Mouse (Mus musculus): Measurements from ENCODE around the gene Lmln. TPM values are rescaled to one million over a fixed set of nuclear protein-coding genes. Genes with fewer than 3 reads are reported as not detected.

The Lmln gene
- total and polyA plus RNA-seq, 3 experiments: 2.0 to 3.8 TPM; not detected in 1

DNA sequence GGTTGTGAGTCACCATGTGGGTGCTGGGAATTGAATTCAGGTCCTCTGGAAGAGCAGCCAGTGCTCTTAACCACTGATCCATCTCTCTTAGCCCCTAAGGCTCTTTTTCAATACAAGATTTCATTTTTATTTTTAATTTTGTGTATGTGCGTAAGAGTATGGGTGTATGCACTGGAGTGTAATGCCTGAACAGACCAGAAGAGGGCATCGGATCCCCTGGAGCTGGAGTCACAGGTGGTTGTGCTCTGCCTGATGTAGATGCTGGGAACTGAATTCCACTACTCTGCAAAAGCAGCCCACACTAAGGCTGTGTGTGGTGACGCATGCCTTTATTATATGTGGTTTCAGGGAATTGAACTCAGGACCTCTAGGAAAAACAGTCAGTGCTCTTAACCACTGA lies 83.9 kb downstream of the Lmln start:
- TF ChIP-seq GABPA (IDR thresholded peaks at IDR 0.05; ENCODE audit: low read depth, low read length) (no peak), CTCF (IDR thresholded peaks at IDR 0.05 in 2 of 3, conservative IDR thresholded peaks at IDR 0.05 in 1 of 3; ENCODE audit: control insufficient read depth in 1 of 3, insufficient read depth in 1 of 3, low read depth in 2 of 3, low read length in 3 of 3, poor library complexity in 1 of 3, severe bottlenecking in 1 of 3) (peak in 1 of 3 experiments; percentile 2; a peak in 1 of 6 replicates)
- Histone ChIP-seq H3K27ac (ENCODE audit: control insufficient read depth, low read depth, low read length) (no peak overlapping the region), H3K9ac (ENCODE audit: control insufficient read depth, low read depth, low read length, poor library complexity, severe bottlenecking) (no peak overlapping the region), H3K36me3 (ENCODE audit: control insufficient read depth in 1 of 2, insufficient read depth in 2 of 2, low read length in 2 of 2) (no peaks in the 10 kb centered on the region), H3K4me3 (ENCODE audit: control insufficient read depth in 1 of 2, insufficient read depth in 1 of 2, low read depth in 2 of 2, low read length in 2 of 2) (no peak overlapping the region), H3K27me3 (ENCODE audit: control insufficient read depth in 1 of 2, insufficient read depth in 2 of 2, low read length in 2 of 2) (no peaks in the 10 kb centered on the region; a peak in 2 of 4 replicates), H3K4me1 (ENCODE audit: control insufficient read depth in 1 of 2, insufficient read depth in 2 of 2, low read length in 2 of 2) (peaks cover 0 to under 1% of the 10 kb centered on the region in 2 experiments; a peak in 1 of 4 replicates), H3K79me2 (ENCODE audit: control insufficient read depth, insufficient read depth, low read length, poor library complexity) (no peaks in the 10 kb centered on the region), H3K9me3 (replicated peaks; ENCODE audit: insufficient read depth, low read length) (no peaks in the 10 kb centered on the region)
- DNase-seq (ENCODE audit: low read depth, low spot score): no peak

DNA sequence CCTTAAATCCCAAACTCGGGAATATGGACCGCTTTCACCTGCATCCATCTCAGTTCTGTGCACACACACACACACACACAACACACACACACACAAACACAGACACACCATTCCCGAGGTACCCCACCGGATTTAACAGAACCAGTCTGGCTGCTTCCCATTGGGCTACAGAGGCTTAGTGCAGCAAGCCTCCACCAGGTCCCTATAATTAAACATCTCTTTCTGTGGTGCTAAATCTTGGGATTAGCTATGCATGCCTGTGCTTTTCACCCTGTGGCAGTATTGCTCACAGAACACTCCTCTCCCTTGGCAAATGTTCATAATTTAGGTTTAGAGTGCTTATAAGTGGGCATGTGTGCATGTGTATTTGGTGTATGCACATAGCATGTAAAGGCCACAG lies 85.8 kb downstream of the Lmln start:
- H3K27me3 ChIP-seq (ENCODE audit: control insufficient read depth in 1 of 2, insufficient read depth in 2 of 2, low read length in 2 of 2): peaks cover 0 to 2% of the 10 kb centered on the region in 2 experiments; a peak in 2 of 4 replicates
- no peaks in the 10 kb centered on the region for H3K9me3 ChIP-seq (replicated peaks; ENCODE audit: insufficient read depth, low read length)
- H3K9ac ChIP-seq (ENCODE audit: control insufficient read depth, low read depth, low read length, poor library complexity, severe bottlenecking): no peak overlapping the region
- no peak for DNase-seq (ENCODE audit: low read depth, low spot score)
- H3K79me2 ChIP-seq (ENCODE audit: control insufficient read depth, insufficient read depth, low read length, poor library complexity): no peaks in the 10 kb centered on the region
- no peaks in the 10 kb centered on the region; a peak in 1 of 4 replicates for H3K36me3 ChIP-seq (ENCODE audit: control insufficient read depth in 1 of 2, insufficient read depth in 2 of 2, low read length in 2 of 2)
- H3K4me3 ChIP-seq (ENCODE audit: control insufficient read depth in 1 of 2, insufficient read depth in 1 of 2, low read depth in 2 of 2, low read length in 2 of 2): no peak overlapping the region
- TF ChIP-seq USF1 (IDR thresholded peaks at IDR 0.05; ENCODE audit: low read depth, low read length) (no peak), MYC (IDR thresholded peaks at IDR 0.05; ENCODE audit: low read depth, low read length) (no peak), RCOR1 (IDR thresholded peaks at IDR 0.05; ENCODE audit: low read depth, low read length) (no peak), ELF1 (IDR thresholded peaks at IDR 0.05; ENCODE audit: low read depth, low read length) (no peak), CTCF (IDR thresholded peaks at IDR 0.05 in 2 of 3, conservative IDR thresholded peaks at IDR 0.05 in 1 of 3; ENCODE audit: control insufficient read depth in 1 of 3, insufficient read depth in 1 of 3, low read depth in 2 of 3, low read length in 3 of 3, poor library complexity in 1 of 3, severe bottlenecking in 1 of 3) (no peak), KAT2A (conservative IDR thresholded peaks at IDR 0.05; ENCODE audit: low read depth, low read length) (no peak), GATA1 (IDR thresholded peaks at IDR 0.05; ENCODE audit: low read depth, low read length) (no peak), MEF2A (IDR thresholded peaks at IDR 0.05; ENCODE audit: extremely low read depth, insufficient replicate concordance, low read depth, low read length, poor library complexity, severe bottlenecking) (no peak), SMC3 (IDR thresholded peaks at IDR 0.05; ENCODE audit: low read depth, low read length) (no peak), NRF1 (IDR thresholded peaks at IDR 0.05; ENCODE audit: insufficient read depth, low read depth, low read length, poor library complexity, severe bottlenecking) (no peak), MAX (IDR thresholded peaks at IDR 0.05; ENCODE audit: low read length) (no peak), POLR2A (IDR thresholded peaks at IDR 0.05; ENCODE audit: control insufficient read depth in 1 of 2, insufficient read depth in 1 of 2, low read depth in 1 of 2, low read length in 2 of 2, poor library complexity in 1 of 2) (no peak), CHD1 (IDR thresholded peaks at IDR 0.05; ENCODE audit: low read depth, low read length) (no peak), SIN3A (IDR thresholded peaks at IDR 0.05; ENCODE audit: low read length) (no peak), POLR2AphosphoS2 (IDR thresholded peaks at IDR 0.05; ENCODE audit: low read length) (no peak), JUND (IDR thresholded peaks at IDR 0.05; ENCODE audit: low read depth, low read length) (no peak), TBP (IDR thresholded peaks at IDR 0.05; ENCODE audit: low read depth, low read length) (no peak), E2F4 (IDR thresholded peaks at IDR 0.05; ENCODE audit: borderline replicate concordance, low read depth, low read length) (no peak), MYB (IDR thresholded peaks at IDR 0.05; ENCODE audit: low read depth, low read length) (no peak)
- H3K27ac ChIP-seq (ENCODE audit: control insufficient read depth, low read depth, low read length): no peak overlapping the region
- H3K4me1 ChIP-seq (ENCODE audit: control insufficient read depth in 1 of 2, insufficient read depth in 2 of 2, low read length in 2 of 2): peaks cover 0 to 9% of the 10 kb centered on the region in 2 experiments; a peak in 2 of 4 replicates
